Mouse (Mus musculus) cerebellum, adult 9-11 months (tissue): ENCODE results near the gene Eif5.

Experiments used
- DNase-seq: peaks from one replicate; pipeline ENCODE4 v3.0.0; 2022

Gene Eif5

DNA sequence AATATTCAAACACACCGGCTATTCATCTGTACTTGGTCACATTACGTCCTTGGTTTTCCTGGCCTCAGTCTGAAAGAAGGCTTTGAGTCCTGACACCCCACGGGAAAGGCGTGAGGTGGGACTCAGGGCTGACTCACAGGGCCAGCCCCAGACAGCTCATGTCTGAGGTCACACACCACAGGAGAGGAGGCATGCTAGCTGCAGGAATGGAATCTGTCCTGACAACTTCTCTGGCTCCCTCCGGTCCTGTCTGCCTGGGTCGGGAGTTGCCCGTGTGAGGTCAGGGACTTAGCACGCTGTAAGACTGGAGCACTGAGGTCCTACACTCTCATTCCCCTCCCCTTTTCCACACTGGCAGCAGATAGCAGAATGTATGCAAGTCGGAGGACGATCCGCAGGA is 31.0 kb downstream of the Eif5 start:
- no peak for DNase-seq

DNA sequence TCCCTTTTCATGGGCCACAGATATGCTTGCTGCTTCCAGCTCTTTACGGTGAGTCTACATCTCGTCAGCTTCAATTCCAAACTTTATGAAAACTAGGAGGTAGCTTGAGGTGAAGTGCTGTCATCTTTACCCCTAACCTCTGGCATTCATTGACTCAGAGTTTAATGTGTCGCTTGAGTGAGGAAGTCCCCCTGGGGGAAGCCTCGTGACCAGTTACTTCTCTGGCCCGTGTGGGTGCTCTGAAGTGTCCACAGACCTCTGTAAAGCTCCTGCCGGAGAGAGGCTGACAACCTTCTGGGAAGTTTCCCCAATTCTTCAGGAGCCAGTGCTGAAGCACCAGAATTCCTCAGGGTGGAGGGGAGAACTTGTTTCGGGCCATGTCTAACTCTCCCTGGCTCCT is 34.6 kb downstream of the Eif5 start:
- no peak for DNase-seq

- no peak for DNase-seq
These were observed 35.5 kb downstream of the Eif5 start for GRCm38 (mm10) chr12:111573315-111573714.

DNA sequence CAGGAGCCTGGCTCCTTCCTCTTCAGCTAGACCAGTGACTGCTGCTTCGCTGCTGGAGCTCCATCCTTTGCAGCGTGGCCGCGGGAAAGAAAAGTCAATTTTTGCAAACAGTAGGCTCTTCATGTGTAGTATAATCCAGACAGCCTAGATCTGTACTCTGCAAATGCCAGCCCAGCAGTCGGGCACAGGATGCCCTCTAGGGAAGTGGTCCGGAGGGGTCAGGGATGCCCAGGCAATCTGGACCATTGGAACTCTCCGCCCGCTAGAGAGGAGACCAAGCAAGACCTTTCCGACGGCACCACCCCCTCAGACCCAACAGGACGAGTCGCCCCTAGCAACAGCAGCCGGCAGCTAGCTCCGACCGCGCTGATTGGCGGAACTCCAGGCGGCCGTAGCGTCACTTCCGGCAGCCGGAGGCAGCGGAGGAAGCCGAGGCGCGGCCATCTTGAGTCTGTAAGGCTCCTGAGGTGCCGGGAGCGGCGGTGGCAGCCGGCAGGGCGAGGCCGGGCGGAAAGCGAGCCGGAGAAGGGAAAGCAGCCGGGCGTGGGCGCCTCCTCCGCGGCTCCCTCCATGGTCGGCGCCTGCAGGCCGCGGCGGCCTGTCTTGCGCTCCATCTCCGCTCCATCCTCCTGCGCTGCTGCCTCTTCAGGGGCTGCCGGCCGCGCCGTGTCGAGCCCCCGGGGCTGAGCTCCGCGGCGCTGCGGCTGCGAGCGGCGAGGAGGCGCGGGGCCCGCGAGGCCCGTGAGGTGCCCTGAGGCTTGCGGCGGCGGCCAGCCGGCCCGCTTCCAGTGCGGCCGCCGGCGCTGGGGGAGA is 36.5 kb downstream of the Eif5 start, which contains the start of gene Mark3:
Gene Mark3, plus strand, starts transcription at position 450 of the 813 bp plus-strand sequence.
- DNase-seq: peak; percentile 97

GRCm38 (mm10) chr12:111574887-111575838 is 37.3 kb downstream of the Eif5 start:
- DNase-seq: peak; percentile 64

DNA sequence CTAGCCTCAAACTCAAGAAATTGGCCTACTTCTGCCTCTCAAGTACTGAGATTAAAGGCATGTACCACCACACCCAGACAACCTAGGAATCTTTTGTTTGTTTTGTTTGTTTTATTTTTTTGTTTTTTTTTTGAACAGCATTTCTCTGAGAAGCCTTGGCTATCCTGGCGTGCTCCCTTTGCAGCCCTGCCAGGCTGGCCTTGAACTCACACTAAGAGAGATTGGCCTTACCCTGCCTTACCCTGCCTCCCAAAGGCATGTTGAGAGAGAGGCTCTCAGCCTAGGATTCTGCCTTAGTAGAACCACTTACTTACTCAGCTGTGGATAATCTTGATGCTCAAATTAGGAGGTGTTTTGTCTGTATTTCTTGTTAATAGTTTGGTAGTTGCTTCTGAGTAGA is 45.2 kb downstream of the Eif5 start:
- no peak for DNase-seq

DNA sequence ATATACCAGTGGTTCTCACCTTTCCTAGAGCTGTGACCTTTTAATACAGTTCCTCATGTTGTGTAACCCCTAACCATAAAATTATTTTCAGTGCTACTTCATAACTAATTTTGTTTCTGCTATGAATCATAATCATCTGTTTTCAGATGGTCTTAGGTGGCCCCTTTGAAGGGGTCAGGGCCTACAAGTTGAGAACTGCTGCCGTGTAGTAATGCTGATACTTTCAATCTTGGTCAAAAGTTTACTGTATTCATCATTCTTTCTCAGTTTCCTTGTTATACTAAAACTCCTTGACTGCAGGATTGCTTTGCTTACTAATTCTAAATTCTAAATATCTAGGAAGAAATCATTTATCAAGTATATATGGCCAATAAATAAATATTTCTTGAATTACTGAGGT is 46.6 kb downstream of the Eif5 start:
- no peak for DNase-seq

- DNase-seq: no peak
These were observed 49.4 kb downstream of the Eif5 start for GRCm38 (mm10) chr12:111587252-111587651.

- no peak for DNase-seq
These were observed 54.7 kb downstream of the Eif5 start for GRCm38 (mm10) chr12:111592407-111593021.

DNA sequence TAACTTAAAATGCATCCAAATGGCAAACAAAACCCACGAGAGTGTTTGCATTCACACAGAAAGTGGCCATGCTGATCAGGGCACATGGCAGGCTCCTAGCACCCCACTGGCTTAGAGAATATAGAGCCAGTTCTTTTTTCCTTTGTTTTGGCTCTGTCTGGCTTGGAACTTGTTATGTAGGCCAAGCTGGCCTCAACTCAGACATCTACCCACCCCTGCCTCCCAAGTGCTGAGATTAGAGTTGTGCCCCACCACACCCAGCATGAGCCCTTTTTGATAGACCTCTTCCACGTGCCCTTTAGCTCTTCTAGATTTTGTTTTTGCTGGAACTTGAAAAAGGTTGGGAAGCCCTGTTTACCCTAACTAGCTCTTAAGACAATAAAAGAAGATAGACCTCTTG is 56.0 kb downstream of the Eif5 start:
- no peak for DNase-seq
